Mouse (Mus musculus) forebrain, embryonic 11.5 days (tissue): Measurements from ENCODE around the gene Tcf12. TPM values are rescaled to one million over a fixed set of nuclear protein-coding genes. Genes with fewer than 3 reads are reported as not detected.
A peak's percentile ranks its signal among the peaks of the same experiment; 100 is the strongest.

Source experiments
- ATAC-seq: fragments of 200-750 bp; cut with Nextera tagmentation; replicated peaks from 2 replicates; pipeline ENCODE4 v1.8.0; 2017; ENCODE audit warnings: moderate TSS enrichment; ENCODE audit not compliant: low FRiP score
- DNase-seq: peaks from one replicate; pipeline ENCODE4 v3.0.0-alpha.2; 2017; ENCODE audit warnings: low spot score
- H3K27ac ChIP-seq: fragments of 300-500 bp; sonication (generic); 2 replicates; pipeline ENCODE4 v1.5.1; 2014; ENCODE audit warnings: low read depth, low read length
- H3K27me3 ChIP-seq: fragments of 300-500 bp; sonication (generic); 2 replicates; pipeline ENCODE4 v1.6.1; 2014; ENCODE audit warnings: mild to moderate bottlenecking, low read length, mixed read lengths; ENCODE audit not compliant: control insufficient read depth, insufficient read depth
- H3K36me3 ChIP-seq: fragments of 300-500 bp; sonication (generic); 2 replicates; pipeline ENCODE4 v1.6.1; 2014; ENCODE audit warnings: mild to moderate bottlenecking, low read length, moderate library complexity, mixed read lengths; ENCODE audit not compliant: control insufficient read depth, insufficient read depth
- H3K4me1 ChIP-seq: fragments of 300-500 bp; sonication (generic); replicated peaks from 2 replicates; pipeline ENCODE4 v1.6.1; 2014; ENCODE audit warnings: low read length, mixed read lengths; ENCODE audit not compliant: control insufficient read depth, insufficient read depth
- H3K4me2 ChIP-seq: fragments of 300-500 bp; sonication (generic); 2 replicates; pipeline ENCODE4 v1.6.1; 2014; ENCODE audit warnings: low read depth, mild to moderate bottlenecking, low read length, moderate library complexity, mixed read lengths; ENCODE audit not compliant: severe bottlenecking
- H3K4me3 ChIP-seq: fragments of 300-500 bp; sonication (generic); 2 replicates; pipeline ENCODE4 v1.5.1; 2014; ENCODE audit warnings: low read depth, low read length
- H3K9ac ChIP-seq: fragments of 300-500 bp; sonication (generic); 2 replicates; pipeline ENCODE4 v1.6.1; 2014; ENCODE audit warnings: low read length
- H3K9me3 ChIP-seq: fragments of 300-500 bp; sonication (generic); 2 replicates; pipeline ENCODE4 v1.6.1; 2016; ENCODE audit warnings: low read length, mixed read lengths; ENCODE audit not compliant: control insufficient read depth
- WGBS: fragments of 180-500 bp; shearing (Covaris S2); extraction: QIAGEN DNeasy Blood & Tissue Kit; methylation state at CpG from one replicate; pipeline ENCODE4 v1.1.7; 2014; 5-methylcytosine and 5-hydroxymethylcytosine counted together
- polyA plus RNA-seq: library from polyadenylated mRNA; unstranded; fragments of >200 nt; fragmentation: Nextera tagmentation; extraction: Ambion mirVana; gene quantifications from 2 replicates; pipeline ENCODE4 v1.2.1, GENCODE M21; 2014

Gene Tcf12
- polyA plus RNA-seq, 1 experiment from 2014 or later = 127 TPM

GRCm38 (mm10) chr9:71813565-71813964 lies 298.1 kb downstream of the Tcf12 start:
- WGBS = 82% methylated on average over 3 of the region's 3 CpGs
- DNase-seq (no peak), ATAC-seq (no peak)
- Histone ChIP-seq H3K4me2 (no peak overlapping the region), H3K27me3 (no peaks in the 10 kb centered on the region), H3K27ac (no peak overlapping the region), H3K4me3 (no peak overlapping the region), H3K9ac (no peak overlapping the region), H3K36me3 (no peaks in the 10 kb centered on the region), H3K4me1 (no peaks in the 10 kb centered on the region), H3K9me3 (no peaks in the 10 kb centered on the region)

- no peak overlapping the region for H3K4me3 ChIP-seq
Measured at GRCm38 (mm10) chr9:71812914-71813313, 298.8 kb downstream of the Tcf12 start.

GRCm38 (mm10) chr9:71812402-71812801 lies 299.3 kb downstream of the Tcf12 start:
- Histone ChIP-seq H3K4me2 (no peak overlapping the region), H3K9ac (no peak overlapping the region), H3K36me3 (no peaks in the 10 kb centered on the region), H3K9me3 (no peaks in the 10 kb centered on the region), H3K4me1 (no peaks in the 10 kb centered on the region), H3K27ac (no peak overlapping the region), H3K27me3 (no peaks in the 10 kb centered on the region), H3K4me3 (no peak overlapping the region)
- DNase-seq (no peak), ATAC-seq (no peak)
- WGBS = 51% methylated on average over 4 of the region's 4 CpGs

More at GRCm38 (mm10) chr9:71812914-71813313, 298.8 kb downstream of the Tcf12 start:
- 38% methylated on average over 4 of the region's 4 CpGs for WGBS
- DNase-seq (no peak), ATAC-seq (no peak)
- no peaks in the 10 kb centered on the region for H3K27me3 ChIP-seq
- H3K27ac ChIP-seq = no peak overlapping the region
- no peaks in the 10 kb centered on the region for H3K9me3 ChIP-seq
- H3K9ac ChIP-seq = no peak overlapping the region
- H3K4me1 ChIP-seq = no peaks in the 10 kb centered on the region
- H3K4me2 ChIP-seq = no peak overlapping the region
- H3K36me3 ChIP-seq = no peaks in the 10 kb centered on the region

GRCm38 (mm10) chr9:71811404-71811803 lies 300.3 kb downstream of the Tcf12 start:
- Histone ChIP-seq H3K9me3 (no peaks in the 10 kb centered on the region), H3K4me1 (no peaks in the 10 kb centered on the region), H3K9ac (no peak overlapping the region), H3K4me2 (no peak overlapping the region), H3K4me3 (no peak overlapping the region), H3K27ac (no peak overlapping the region), H3K27me3 (no peaks in the 10 kb centered on the region), H3K36me3 (no peaks in the 10 kb centered on the region)
- ATAC-seq = no peak
- no peak for DNase-seq
- WGBS = 82% methylated on average over 5 of the region's 5 CpGs

- no peak overlapping the region for H3K4me3 ChIP-seq
- H3K9ac ChIP-seq = no peak overlapping the region
- ATAC-seq (no peak), DNase-seq (no peak)
- no peaks in the 10 kb centered on the region for H3K27me3 ChIP-seq
- 70% methylated on average over 2 of the region's 2 CpGs for WGBS
- no peaks in the 10 kb centered on the region for H3K4me1 ChIP-seq
- no peak overlapping the region for H3K27ac ChIP-seq
- no peak overlapping the region for H3K4me2 ChIP-seq
- no peaks in the 10 kb centered on the region for H3K36me3 ChIP-seq
- H3K9me3 ChIP-seq = no peaks in the 10 kb centered on the region
Measured at GRCm38 (mm10) chr9:71810723-71811122, 300.9 kb downstream of the Tcf12 start.

- Histone ChIP-seq H3K9me3 (no peaks in the 10 kb centered on the region), H3K4me3 (no peak overlapping the region), H3K4me2 (no peak overlapping the region), H3K36me3 (no peaks in the 10 kb centered on the region), H3K27ac (no peak overlapping the region), H3K4me1 (no peaks in the 10 kb centered on the region), H3K9ac (no peak overlapping the region), H3K27me3 (no peaks in the 10 kb centered on the region)
- no peak for DNase-seq
- no peak for ATAC-seq
- WGBS = 44% methylated on average over 11 of the region's 11 CpGs
Measured at GRCm38 (mm10) chr9:71808640-71809254, 302.9 kb downstream of the Tcf12 start.

GRCm38 (mm10) chr9:71807801-71808200 lies 303.9 kb downstream of the Tcf12 start:
- H3K4me2 ChIP-seq = no peak overlapping the region
- DNase-seq (no peak), ATAC-seq (no peak)
- no peak overlapping the region for H3K4me3 ChIP-seq
- H3K9ac ChIP-seq = no peak overlapping the region
- H3K9me3 ChIP-seq = no peaks in the 10 kb centered on the region
- no peaks in the 10 kb centered on the region for H3K4me1 ChIP-seq
- no peaks in the 10 kb centered on the region for H3K36me3 ChIP-seq
- H3K27ac ChIP-seq = no peak overlapping the region
- WGBS = 63% methylated on average over 4 of the region's 4 CpGs
- H3K27me3 ChIP-seq = no peaks in the 10 kb centered on the region

- H3K27ac ChIP-seq = no peak overlapping the region
- DNase-seq = peak; percentile 83
- no peak overlapping the region for H3K4me2 ChIP-seq
- H3K36me3 ChIP-seq = no peaks in the 10 kb centered on the region
- no peaks in the 10 kb centered on the region for H3K27me3 ChIP-seq
- 7% methylated on average over 2 of the region's 2 CpGs for WGBS
- no peaks in the 10 kb centered on the region for H3K4me1 ChIP-seq
- H3K4me3 ChIP-seq = no peak overlapping the region
- H3K9ac ChIP-seq = no peak overlapping the region
- no peaks in the 10 kb centered on the region for H3K9me3 ChIP-seq
- ATAC-seq = 0 out of 2 replicates have a peak, but pooled peaks have one; percentile 46
Measured at GRCm38 (mm10) chr9:71806422-71806805, 305.3 kb downstream of the Tcf12 start.

GRCm38 (mm10) chr9:71805646-71806421 lies 305.8 kb downstream of the Tcf12 start:
- no peak for ATAC-seq
- no peak overlapping the region for H3K4me2 ChIP-seq
- no peaks in the 10 kb centered on the region for H3K27me3 ChIP-seq
- H3K9me3 ChIP-seq = no peaks in the 10 kb centered on the region
- no peak overlapping the region for H3K27ac ChIP-seq
- no peaks in the 10 kb centered on the region for H3K36me3 ChIP-seq
- H3K4me3 ChIP-seq = no peak overlapping the region
- 69% methylated on average over 6 of the region's 6 CpGs for WGBS
- H3K4me1 ChIP-seq = no peaks in the 10 kb centered on the region
- H3K9ac ChIP-seq = no peak overlapping the region
- no peak for DNase-seq
